Mouse (Mus musculus) kidney, postnatal 14 days (tissue): ENCODE measurements around the gene Stk35.
"Not testable (repeated sequence)": the region's sequence is repeated elsewhere in the genome, so short reads cannot be mapped to it uniquely, and the experiment has no call there.

Source experiments
- DNase-seq: peaks from one replicate; pipeline ENCODE4 v3.0.0; 2022; ENCODE audit warnings: mixed read lengths

Gene Stk35

GRCm38 (mm10) chr2:129836921-129837320 is 36.6 kb downstream of the Stk35 start:
- DNase-seq, result peak; percentile 70

- no peak for DNase-seq
These were observed 38.0 kb downstream of the Stk35 start for GRCm38 (mm10) chr2:129838321-129838720.

- DNase-seq, result no peak
These were observed 45.5 kb downstream of the Stk35 start for GRCm38 (mm10) chr2:129845826-129846225.

GRCm38 (mm10) chr2:129846501-129846900 is 46.2 kb downstream of the Stk35 start:
- no peak for DNase-seq

GRCm38 (mm10) chr2:129849078-129849477 is 48.8 kb downstream of the Stk35 start:
- not testable (repeated sequence) for DNase-seq

- DNase-seq, result no peak
These were observed 51.2 kb downstream of the Stk35 start for GRCm38 (mm10) chr2:129851512-129851911.

- DNase-seq, result no peak
These were observed 62.9 kb downstream of the Stk35 start for GRCm38 (mm10) chr2:129863256-129863655.

GRCm38 (mm10) chr2:129864958-129865357 is 64.6 kb downstream of the Stk35 start:
- no peak for DNase-seq

GRCm38 (mm10) chr2:129869151-129869550 is 68.8 kb downstream of the Stk35 start:
- no peak for DNase-seq

GRCm38 (mm10) chr2:129871246-129871645 is 70.9 kb downstream of the Stk35 start:
- no peak for DNase-seq

- DNase-seq, result no peak
These were observed 71.8 kb downstream of the Stk35 start for GRCm38 (mm10) chr2:129872071-129872470.

- DNase-seq, result peak; percentile 83
These were observed 73.2 kb downstream of the Stk35 start for GRCm38 (mm10) chr2:129873489-129873888.

- DNase-seq, result no peak
These were observed 73.8 kb downstream of the Stk35 start for GRCm38 (mm10) chr2:129874084-129874483.

- no peak for DNase-seq
These were observed 74.3 kb downstream of the Stk35 start for GRCm38 (mm10) chr2:129874509-129875095.

GRCm38 (mm10) chr2:129876935-129877334 is 76.6 kb downstream of the Stk35 start:
- DNase-seq, result no peak

GRCm38 (mm10) chr2:129879817-129880216 is 79.5 kb downstream of the Stk35 start:
- peak; percentile 45 for DNase-seq

- DNase-seq, result no peak
These were observed 79.9 kb downstream of the Stk35 start for GRCm38 (mm10) chr2:129880226-129880625.

- no peak for DNase-seq
These were observed 81.6 kb downstream of the Stk35 start for GRCm38 (mm10) chr2:129881886-129882285.
